Mouse (Mus musculus) megakaryocyte, embryonic 14.5 days (primary cell): ENCODE data around the gene Noxa1.

Experiments
- FLI1 ChIP-seq: IDR thresholded peaks from 2 replicates; pipeline ENCODE4 v1.6.1; 2012; ENCODE audit warnings: low read length, inconsistent platforms, mixed read lengths
- GATA1 ChIP-seq: IDR thresholded peaks from 3 replicates; pipeline ENCODE4 v1.6.1; 2012; ENCODE audit warnings: mixed read lengths, low read length, inconsistent platforms, borderline replicate concordance

GRCm38 (mm10) chr2:25088636-25089035, 6.3 kb downstream of the Noxa1 start:
- no peak for TF ChIP-seq GATA1
- no peak for TF ChIP-seq FLI1
